Mouse (Mus musculus): Measurements from ENCODE around the gene Pax5. TPM values are rescaled to one million over a fixed set of nuclear protein-coding genes. Genes with fewer than 3 reads are reported as not detected.

Gene Pax5
- polyA plus RNA-seq, 1 experiment from 2014 or later = 1.5 TPM

DNA sequence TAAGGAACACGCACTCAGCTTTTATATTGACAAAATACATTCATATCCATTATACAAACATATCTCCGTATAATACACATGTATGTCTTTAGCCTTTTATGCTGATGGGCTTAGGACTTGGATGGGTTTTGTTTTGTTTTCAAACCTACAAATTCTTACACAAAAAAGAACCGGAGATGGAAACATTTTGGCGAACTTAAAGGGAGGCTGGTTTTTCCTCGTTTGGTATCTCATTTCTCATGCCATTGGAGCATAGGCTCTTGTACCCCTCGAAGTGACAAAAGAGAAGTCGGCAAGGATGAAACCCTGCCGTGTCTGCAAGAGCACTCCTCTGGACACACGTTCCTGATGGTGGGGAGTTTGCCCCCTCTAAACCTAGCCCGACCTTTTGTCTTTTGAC is 6.1 kb upstream of the Pax5 start:
- H3K4me3 ChIP-seq (ENCODE audit: low read depth, low read length) = no peak overlapping the region
- WGBS = 5% methylated on average over 10 of the region's 10 CpGs
- peaks cover 48% of the 10 kb centered on the region for H3K27me3 ChIP-seq (ENCODE audit: control insufficient read depth, insufficient read depth, low read length)
- H3K36me3 ChIP-seq (ENCODE audit: control insufficient read depth, insufficient read depth, low read length) = no peaks in the 10 kb centered on the region
- no peak overlapping the region for H3K9ac ChIP-seq (replicated peaks; ENCODE audit: low read depth, low read length)
- ATAC-seq (ENCODE audit: low read depth) = no peak
- peaks cover 4% of the 10 kb centered on the region; the same call in 1 of the 2 replicates for H3K4me1 ChIP-seq (ENCODE audit: control insufficient read depth, insufficient read depth, low read length)
- no peak overlapping the region for H3K4me2 ChIP-seq (ENCODE audit: low read depth, low read length)
- no peaks in the 10 kb centered on the region for H3K9me3 ChIP-seq (ENCODE audit: control insufficient read depth, low read length)
- H3K27ac ChIP-seq (ENCODE audit: low read depth, low read length) = no peak overlapping the region

DNA sequence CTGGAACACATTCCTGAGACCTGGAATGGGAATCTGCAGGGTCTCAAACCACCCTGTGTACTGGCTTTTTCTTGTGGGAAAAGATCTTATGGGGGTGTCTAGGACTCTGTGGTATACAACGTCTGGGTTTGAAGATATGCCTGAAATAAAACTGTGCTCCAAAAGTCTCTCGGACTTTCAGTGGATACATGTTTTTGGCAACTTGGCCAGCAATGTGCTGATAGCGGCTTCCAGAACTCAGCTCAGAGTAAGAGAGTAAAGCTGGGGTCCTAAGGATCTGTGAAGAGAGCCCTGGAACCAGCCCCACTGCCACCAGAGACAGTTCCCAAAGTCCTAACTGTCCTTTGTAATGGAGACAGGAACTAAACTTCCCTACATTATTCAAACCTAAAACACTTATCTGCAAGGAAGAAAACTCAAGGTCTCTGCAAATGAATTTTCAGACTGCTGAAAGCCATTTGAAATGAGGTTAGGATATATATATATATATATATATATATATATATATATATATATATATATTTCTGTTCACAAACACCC is 5.4 kb upstream of the Pax5 start:
- H3K4me3 ChIP-seq (ENCODE audit: low read depth, low read length) = no peak overlapping the region
- peaks cover 54% of the 10 kb centered on the region for H3K27me3 ChIP-seq (ENCODE audit: control insufficient read depth, insufficient read depth, low read length)
- 9% methylated on average over 3 of the region's 3 CpGs for WGBS
- no peaks in the 10 kb centered on the region for H3K36me3 ChIP-seq (ENCODE audit: control insufficient read depth, insufficient read depth, low read length)
- no peak overlapping the region for H3K4me2 ChIP-seq (ENCODE audit: low read depth, low read length)
- no peaks in the 10 kb centered on the region for H3K9me3 ChIP-seq (ENCODE audit: control insufficient read depth, low read length)
- ATAC-seq (ENCODE audit: low read depth) = no peak
- no peak overlapping the region for H3K27ac ChIP-seq (ENCODE audit: low read depth, low read length)
- H3K4me1 ChIP-seq (ENCODE audit: control insufficient read depth, insufficient read depth, low read length) = peaks cover 4% of the 10 kb centered on the region; the same call in 1 of the 2 replicates
- no peak overlapping the region for H3K9ac ChIP-seq (replicated peaks; ENCODE audit: low read depth, low read length)

GRCm38 (mm10) chr4:44714111-44714621 is 3.9 kb upstream of the Pax5 start:
- Histone ChIP-seq H3K4me2 (ENCODE audit: low read depth, low read length) (no peak overlapping the region), H3K27me3 (ENCODE audit: control insufficient read depth, insufficient read depth, low read length) (peaks cover 62% of the 10 kb centered on the region), H3K4me3 (ENCODE audit: low read depth, low read length) (no peak overlapping the region), H3K27ac (ENCODE audit: low read depth, low read length) (no peak overlapping the region), H3K36me3 (ENCODE audit: control insufficient read depth, insufficient read depth, low read length) (no peaks in the 10 kb centered on the region), H3K4me1 (ENCODE audit: control insufficient read depth, insufficient read depth, low read length) (peaks cover 4% of the 10 kb centered on the region; the same call in 1 of the 2 replicates), H3K9ac (replicated peaks; ENCODE audit: low read depth, low read length) (no peak overlapping the region), H3K9me3 (ENCODE audit: control insufficient read depth, low read length) (no peaks in the 10 kb centered on the region)
- WGBS = under 1% methylated on average over 27 of the region's 27 CpGs
- ATAC-seq (ENCODE audit: low read depth) = no peak

- Histone ChIP-seq H3K9me3 (ENCODE audit: control insufficient read depth, low read length) (no peaks in the 10 kb centered on the region), H3K4me1 (ENCODE audit: control insufficient read depth, insufficient read depth, low read length) (peaks cover 4% of the 10 kb centered on the region; the same call in 1 of the 2 replicates), H3K9ac (replicated peaks; ENCODE audit: low read depth, low read length) (no peak overlapping the region), H3K4me3 (ENCODE audit: low read depth, low read length) (no peak overlapping the region), H3K36me3 (ENCODE audit: control insufficient read depth, insufficient read depth, low read length) (no peaks in the 10 kb centered on the region), H3K27ac (ENCODE audit: low read depth, low read length) (no peak overlapping the region), H3K4me2 (ENCODE audit: low read depth, low read length) (no peak overlapping the region), H3K27me3 (ENCODE audit: control insufficient read depth, insufficient read depth, low read length) (peaks cover 68% of the 10 kb centered on the region)
- ATAC-seq (ENCODE audit: low read depth) = no peak
- WGBS = under 1% methylated on average over 19 of the region's 19 CpGs
Measured at GRCm38 (mm10) chr4:44713554-44714051, 3.3 kb upstream of the Pax5 start.

DNA sequence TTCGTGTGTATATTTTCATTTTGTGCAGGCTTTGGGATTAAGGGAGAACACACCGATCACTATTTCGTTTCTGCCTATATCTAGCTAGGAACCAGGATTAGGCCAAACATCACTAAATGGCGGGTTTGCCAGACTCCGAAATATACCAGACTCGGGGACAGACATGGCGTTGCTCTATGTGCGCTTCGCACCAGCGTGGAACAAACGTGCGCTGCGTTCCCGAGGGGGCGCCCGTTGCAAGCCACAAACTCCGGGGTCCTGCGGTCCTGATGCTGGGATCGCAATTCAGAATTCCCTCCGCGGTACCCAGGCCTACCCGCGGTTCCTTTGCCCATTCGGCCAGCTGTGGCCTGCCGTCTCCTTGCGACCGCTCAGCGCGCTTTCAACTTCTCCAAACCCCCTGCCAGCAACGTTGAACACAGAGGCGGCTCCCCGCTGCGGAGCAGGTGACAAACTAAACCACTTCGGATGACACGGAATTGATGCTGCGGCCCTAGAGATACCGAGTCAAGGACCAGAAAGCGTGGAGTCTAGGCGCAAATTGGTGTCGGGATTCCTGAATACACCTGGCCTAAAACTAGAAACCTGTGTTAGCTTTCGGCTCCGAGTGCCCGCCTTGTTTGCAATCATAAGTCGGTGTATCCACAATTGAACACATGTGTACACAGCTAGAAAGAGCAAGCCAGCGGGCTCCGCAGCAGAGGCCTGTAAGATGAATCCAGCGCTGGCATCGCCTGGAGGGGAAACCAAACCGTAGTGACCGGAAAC is 2.7 kb upstream of the Pax5 start:
- no peak for ATAC-seq (ENCODE audit: low read depth)
- Histone ChIP-seq H3K4me2 (ENCODE audit: low read depth, low read length) (no peak overlapping the region), H3K36me3 (ENCODE audit: control insufficient read depth, insufficient read depth, low read length) (no peaks in the 10 kb centered on the region), H3K9ac (replicated peaks; ENCODE audit: low read depth, low read length) (no peak overlapping the region), H3K4me3 (ENCODE audit: low read depth, low read length) (no peak overlapping the region), H3K9me3 (ENCODE audit: control insufficient read depth, low read length) (no peaks in the 10 kb centered on the region), H3K27me3 (ENCODE audit: control insufficient read depth, insufficient read depth, low read length) (peaks cover 70% of the 10 kb centered on the region), H3K4me1 (ENCODE audit: control insufficient read depth, insufficient read depth, low read length) (peaks cover 4% of the 10 kb centered on the region; the same call in 1 of the 2 replicates), H3K27ac (ENCODE audit: low read depth, low read length) (no peak overlapping the region)
- under 1% methylated on average over 50 of the region's 50 CpGs for WGBS

DNA sequence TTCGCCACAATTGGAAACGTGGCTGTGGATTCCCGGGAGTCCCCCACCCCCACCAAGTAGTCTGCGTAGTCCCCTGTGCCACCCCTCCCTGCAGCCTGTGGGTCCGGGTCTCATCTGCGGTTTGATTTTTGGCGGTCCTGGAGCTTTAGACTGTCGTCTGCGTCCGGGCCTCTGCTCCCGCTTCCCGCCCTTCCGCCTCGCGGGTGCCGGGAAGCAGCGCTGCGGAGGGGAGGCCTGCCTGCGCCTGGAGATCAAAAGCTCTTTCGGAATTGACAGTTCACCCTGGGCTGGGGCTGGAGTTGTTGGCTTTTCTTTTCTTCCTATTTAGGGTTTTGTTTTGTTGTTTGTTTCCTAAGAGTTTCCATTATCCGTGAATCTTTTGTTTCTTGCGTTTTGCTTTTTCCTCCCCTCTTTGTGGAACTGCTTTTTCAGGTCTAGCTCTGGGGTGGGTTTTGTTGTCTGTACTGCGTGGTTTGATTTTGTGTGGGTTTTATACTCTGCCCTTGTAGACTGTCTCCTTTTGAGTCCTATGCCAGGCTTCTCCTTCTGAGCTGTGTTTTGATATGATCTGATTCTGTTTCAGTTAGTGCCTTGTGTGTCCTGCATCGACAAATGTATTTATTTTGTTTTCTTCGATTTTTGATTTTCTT is 1.9 kb upstream of the Pax5 start:
- no peak overlapping the region for H3K9ac ChIP-seq (replicated peaks; ENCODE audit: low read depth, low read length)
- H3K27ac ChIP-seq (ENCODE audit: low read depth, low read length) = no peak overlapping the region
- under 1% methylated on average over 25 of the region's 25 CpGs for WGBS
- H3K4me3 ChIP-seq (ENCODE audit: low read depth, low read length) = no peak overlapping the region
- H3K27me3 ChIP-seq (ENCODE audit: control insufficient read depth, insufficient read depth, low read length) = peaks cover 69% of the 10 kb centered on the region
- no peak overlapping the region for H3K4me2 ChIP-seq (ENCODE audit: low read depth, low read length)
- ATAC-seq (ENCODE audit: low read depth) = no peak
- H3K36me3 ChIP-seq (ENCODE audit: control insufficient read depth, insufficient read depth, low read length) = no peaks in the 10 kb centered on the region
- H3K4me1 ChIP-seq (ENCODE audit: control insufficient read depth, insufficient read depth, low read length) = peaks cover 4% of the 10 kb centered on the region; the same call in 1 of the 2 replicates
- no peaks in the 10 kb centered on the region for H3K9me3 ChIP-seq (ENCODE audit: control insufficient read depth, low read length)

DNA sequence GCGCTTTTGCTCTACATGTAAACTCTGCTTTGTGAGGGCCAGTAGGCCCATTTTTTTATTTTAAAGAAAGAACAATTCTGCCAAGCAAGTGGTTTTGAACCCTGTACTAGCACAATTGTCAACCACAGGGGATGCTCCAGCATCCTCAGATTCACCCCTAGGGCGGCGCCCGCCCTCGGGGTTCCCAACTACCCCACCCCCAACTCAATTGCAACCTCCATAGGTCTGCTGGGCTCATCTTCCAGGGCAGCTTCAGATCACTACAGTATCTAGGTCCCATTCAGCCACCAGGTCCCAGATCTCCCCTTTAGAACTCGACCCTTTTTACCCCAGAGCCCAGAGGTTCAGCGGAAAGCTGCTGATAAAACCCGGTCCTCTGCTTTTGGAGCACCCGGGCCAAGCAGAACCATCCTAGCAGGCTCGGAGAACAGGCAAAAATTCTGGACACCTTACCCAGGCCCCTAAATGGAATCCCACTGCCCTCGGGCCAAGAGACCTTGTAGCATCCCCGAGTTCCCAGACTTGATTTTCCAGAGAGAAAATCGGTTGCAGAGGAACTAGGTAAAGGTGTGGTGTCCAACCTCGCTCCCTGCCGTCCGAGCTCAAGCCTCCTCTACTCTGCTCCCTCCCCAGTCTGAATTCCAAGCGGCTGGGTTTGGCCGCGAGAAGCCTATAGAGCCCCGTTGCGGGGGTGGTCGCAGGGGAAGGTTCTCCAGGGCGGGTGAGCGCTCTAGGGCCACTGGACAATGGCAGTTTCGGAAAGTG is 1.0 kb upstream of the Pax5 start:
- Histone ChIP-seq H3K4me1 (ENCODE audit: control insufficient read depth, insufficient read depth, low read length) (peaks cover 4% of the 10 kb centered on the region; the same call in 1 of the 2 replicates), H3K9me3 (ENCODE audit: control insufficient read depth, low read length) (no peaks in the 10 kb centered on the region), H3K9ac (replicated peaks; ENCODE audit: low read depth, low read length) (no peak overlapping the region), H3K27me3 (ENCODE audit: control insufficient read depth, insufficient read depth, low read length) (peaks cover 71% of the 10 kb centered on the region), H3K27ac (ENCODE audit: low read depth, low read length) (no peak overlapping the region), H3K36me3 (ENCODE audit: control insufficient read depth, insufficient read depth, low read length) (no peaks in the 10 kb centered on the region), H3K4me3 (ENCODE audit: low read depth, low read length) (no peak overlapping the region), H3K4me2 (ENCODE audit: low read depth, low read length) (no peak overlapping the region)
- ATAC-seq (ENCODE audit: low read depth) = no peak
- under 1% methylated on average over 25 of the region's 25 CpGs for WGBS

DNA sequence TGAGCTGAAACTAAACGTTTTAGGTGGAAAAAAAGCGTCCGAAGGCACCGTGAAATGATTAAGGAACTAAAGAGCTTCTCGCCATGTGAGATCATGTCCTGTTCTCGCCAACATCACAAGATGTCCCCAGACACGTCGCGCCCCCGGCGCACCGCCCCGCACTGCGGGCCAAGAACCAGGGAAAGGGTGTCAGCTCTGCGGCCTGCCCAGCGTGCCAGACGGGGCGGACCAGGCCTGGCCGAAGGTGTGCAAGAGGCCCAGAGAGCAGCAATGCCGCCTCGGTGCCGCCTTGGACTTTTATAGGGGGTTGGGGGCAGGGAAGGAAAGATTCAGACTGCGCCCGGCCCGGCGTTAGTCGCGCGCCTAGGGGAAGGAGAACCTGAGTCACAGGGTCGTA is 412 bp upstream of the Pax5 start:
- Histone ChIP-seq H3K4me1 (ENCODE audit: control insufficient read depth, insufficient read depth, low read length) (peaks cover 4% of the 10 kb centered on the region; the same call in 1 of the 2 replicates), H3K36me3 (ENCODE audit: control insufficient read depth, insufficient read depth, low read length) (no peaks in the 10 kb centered on the region), H3K27me3 (ENCODE audit: control insufficient read depth, insufficient read depth, low read length) (peaks cover 75% of the 10 kb centered on the region), H3K9ac (replicated peaks; ENCODE audit: low read depth, low read length) (no peak overlapping the region), H3K4me2 (ENCODE audit: low read depth, low read length) (no peak overlapping the region), H3K9me3 (ENCODE audit: control insufficient read depth, low read length) (no peaks in the 10 kb centered on the region), H3K4me3 (ENCODE audit: low read depth, low read length) (no peak overlapping the region), H3K27ac (ENCODE audit: low read depth, low read length) (no peak overlapping the region)
- no peak for ATAC-seq (ENCODE audit: low read depth)
- 1% methylated on average over 30 of the region's 30 CpGs for WGBS
